Mouse (Mus musculus) adrenal gland, adult 8-10 months (tissue): ENCODE data around the gene Phf21a. TPM values are rescaled to one million over a fixed set of nuclear protein-coding genes. Genes with fewer than 3 reads are reported as not detected.
"Not testable (repeated sequence)": the region's sequence is repeated elsewhere in the genome, so short reads cannot be mapped to it uniquely, and the experiment has no call there.

Experiments used
- DNase-seq: peaks from one replicate; pipeline ENCODE4 v3.0.0; 2022
- total RNA-seq, 4 experiments: library from RNA; stranded (reverse); gene quantifications; 2 replicates each; pipeline ENCODE4 v1.2.4; 2022

Gene Phf21a
- total RNA-seq, 4 experiments from 2014 or later: 65.0 to 107 (median 75.6) TPM

GRCm38 (mm10) chr2:92385113-92386051, 292.5 kb downstream of the Phf21a start:
- DNase-seq: no peak

GRCm38 (mm10) chr2:92386821-92387570, 294.1 kb downstream of the Phf21a start:
- no peak for DNase-seq

GRCm38 (mm10) chr2:92387646-92388045, 294.7 kb downstream of the Phf21a start:
- DNase-seq: no peak

- no peak for DNase-seq
Observed at GRCm38 (mm10) chr2:92388081-92388517, 295.2 kb downstream of the Phf21a start.

- DNase-seq: peak; percentile 86
Observed at GRCm38 (mm10) chr2:92388891-92389641, 296.1 kb downstream of the Phf21a start.

- DNase-seq: no peak
Observed at GRCm38 (mm10) chr2:92389645-92390044, 296.7 kb downstream of the Phf21a start.

- DNase-seq: no peak
Observed at GRCm38 (mm10) chr2:92390206-92390930, 297.5 kb downstream of the Phf21a start.

- no peak for DNase-seq
Observed at GRCm38 (mm10) chr2:92391116-92391515, 298.2 kb downstream of the Phf21a start.

GRCm38 (mm10) chr2:92391703-92392317, 298.9 kb downstream of the Phf21a start:
- no peak for DNase-seq

GRCm38 (mm10) chr2:92392318-92393264, 299.7 kb downstream of the Phf21a start:
- DNase-seq: no peak

GRCm38 (mm10) chr2:92395535-92395934, 302.6 kb downstream of the Phf21a start:
- DNase-seq: no peak

GRCm38 (mm10) chr2:92397436-92397835, 304.5 kb downstream of the Phf21a start:
- no peak for DNase-seq

- DNase-seq: not testable (repeated sequence)
Observed at GRCm38 (mm10) chr2:92399877-92400276, 307.0 kb downstream of the Phf21a start.

- DNase-seq: no peak
Observed at GRCm38 (mm10) chr2:92400682-92401081, 307.8 kb downstream of the Phf21a start.

GRCm38 (mm10) chr2:92401091-92401561, 308.2 kb downstream of the Phf21a start, which contains the start of gene Mapk8ip1:
TSS of gene Mapk8ip1 (minus strand) at chr2:92401263.
- no peak for DNase-seq

GRCm38 (mm10) chr2:92402591-92403326, 309.8 kb downstream of the Phf21a start:
- DNase-seq: no peak

GRCm38 (mm10) chr2:92403776-92404319, 310.9 kb downstream of the Phf21a start:
- no peak for DNase-seq

- no peak for DNase-seq
Observed at GRCm38 (mm10) chr2:92404737-92405136, 311.8 kb downstream of the Phf21a start.

- DNase-seq: no peak
Observed at GRCm38 (mm10) chr2:92405687-92406086, 312.8 kb downstream of the Phf21a start.
